Mouse (Mus musculus): ENCODE results near the gene Rab23.

Rab23 gene

GRCm38 (mm10) chr1:33768091-33768787, 48.6 kb downstream of the Rab23 start:
- no peak for DNase-seq (ENCODE audit: low spot score)

GRCm38 (mm10) chr1:33768827-33769226, 49.1 kb downstream of the Rab23 start:
- DNase-seq (ENCODE audit: low spot score): no peak

DNA sequence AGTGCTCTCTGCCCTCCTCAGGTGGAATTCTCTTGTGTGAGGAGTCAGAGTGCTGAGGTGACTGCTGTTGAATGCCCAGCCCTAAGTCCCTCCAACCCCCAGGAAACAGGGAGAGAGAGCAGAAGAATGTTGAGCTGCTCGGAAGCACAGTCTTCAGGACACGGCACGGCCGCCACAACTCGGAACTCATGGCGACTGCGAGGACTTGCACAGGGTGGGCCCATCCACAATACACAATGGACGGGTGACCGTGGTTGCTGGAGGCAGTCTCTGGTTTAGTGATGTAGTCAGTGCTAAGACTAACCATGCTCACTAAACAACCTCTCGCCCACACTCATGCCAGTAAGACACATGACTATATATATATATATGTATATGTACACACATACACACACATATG, 51.9 kb downstream of the Rab23 start:
- no peak for DNase-seq (ENCODE audit: low spot score)

DNA sequence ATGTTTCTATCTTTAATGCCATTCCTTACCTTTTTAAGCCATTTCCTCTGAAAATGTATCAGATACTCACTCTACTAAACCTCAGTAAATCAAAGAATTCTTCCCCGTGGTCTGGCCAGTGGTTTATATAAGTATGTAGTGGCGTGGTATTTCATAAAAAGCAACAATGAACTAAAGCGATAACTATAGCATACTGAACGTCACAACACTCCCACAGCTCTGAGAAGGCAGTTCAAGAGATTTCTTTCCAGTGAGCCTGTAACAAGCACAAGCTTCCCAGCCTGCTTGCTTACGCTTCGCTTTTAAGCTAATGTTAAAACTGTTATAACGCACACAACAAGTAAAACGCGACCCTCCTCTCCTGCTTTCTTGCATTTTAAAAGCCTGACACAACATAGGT, 52.4 kb downstream of the Rab23 start:
- DNase-seq (ENCODE audit: low spot score): no peak

- DNase-seq (ENCODE audit: low spot score): no peak
Observed at GRCm38 (mm10) chr1:33776175-33776611, 56.5 kb downstream of the Rab23 start.

DNA sequence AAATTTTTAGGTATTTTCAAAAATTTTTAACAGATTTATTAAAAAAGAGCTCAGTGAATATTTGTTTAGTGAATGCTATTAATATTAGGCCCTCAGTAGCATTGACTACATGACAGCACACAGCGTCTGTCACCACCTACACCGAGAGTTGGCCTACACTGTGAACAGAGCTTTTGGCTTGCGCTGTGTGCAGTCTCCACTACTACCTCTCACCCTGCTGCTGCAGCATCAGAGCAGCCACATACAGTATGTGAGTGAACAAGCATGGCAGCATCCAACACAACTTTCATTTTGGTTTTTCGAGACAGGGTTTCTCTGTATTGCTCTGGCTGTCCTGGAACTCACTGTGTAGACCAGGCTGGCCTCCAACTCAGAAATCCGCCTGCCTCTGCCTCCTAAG, 64.9 kb downstream of the Rab23 start:
- DNase-seq (ENCODE audit: low spot score): no peak

- DNase-seq (ENCODE audit: low spot score): no peak
Observed at GRCm38 (mm10) chr1:33788072-33788471, 68.4 kb downstream of the Rab23 start.

GRCm38 (mm10) chr1:33788493-33788892, 68.8 kb downstream of the Rab23 start:
- no peak for DNase-seq (ENCODE audit: low spot score)
